Mouse (Mus musculus) heart, embryonic 15.5 days (tissue): ENCODE measurements around the gene Sord. TPM values are rescaled to one million over a fixed set of nuclear protein-coding genes. Genes with fewer than 3 reads are reported as not detected.
A peak's percentile ranks its signal among the peaks of the same experiment; 100 is the strongest.
"Not testable (repeated sequence)": the region's sequence is repeated elsewhere in the genome, so short reads cannot be mapped to it uniquely, and the experiment has no call there.

Experiments
- ATAC-seq: fragments of 200-750 bp; cut with Nextera tagmentation; replicated peaks from 2 replicates; pipeline ENCODE4 v1.8.0; 2017; ENCODE audit warnings: low read depth, moderate TSS enrichment; ENCODE audit not compliant: insufficient number of reproducible peaks, insufficient read depth, low FRiP score
- H3K27ac ChIP-seq: fragments of 300-500 bp; sonication (generic); 2 replicates; pipeline ENCODE4 v1.5.1; 2015; ENCODE audit warnings: mild to moderate bottlenecking, inconsistent platforms
- H3K27me3 ChIP-seq: fragments of 300-500 bp; sonication (generic); 2 replicates; pipeline ENCODE4 v1.6.1; 2015; ENCODE audit warnings: inconsistent platforms
- H3K36me3 ChIP-seq: fragments of 300-500 bp; sonication (generic); 2 replicates; pipeline ENCODE4 v1.6.1; 2015; ENCODE audit warnings: mild to moderate bottlenecking, inconsistent platforms
- H3K4me1 ChIP-seq: fragments of 300-500 bp; sonication (generic); replicated peaks from 2 replicates; pipeline ENCODE4 v1.6.1; 2015; ENCODE audit warnings: inconsistent platforms
- H3K4me2 ChIP-seq: fragments of 300-500 bp; sonication (generic); 2 replicates; pipeline ENCODE4 v1.6.1; 2015; ENCODE audit warnings: inconsistent platforms, mild to moderate bottlenecking, moderate library complexity
- H3K4me3 ChIP-seq: fragments of 300-500 bp; sonication (generic); 2 replicates; pipeline ENCODE4 v1.5.1; 2015; ENCODE audit warnings: mild to moderate bottlenecking, inconsistent platforms
- H3K9ac ChIP-seq: fragments of 300-500 bp; sonication (generic); 2 replicates; pipeline ENCODE4 v1.6.1; 2015; ENCODE audit warnings: mild to moderate bottlenecking, inconsistent platforms
- H3K9me3 ChIP-seq: fragments of 300-500 bp; sonication (generic); replicated peaks from 2 replicates; pipeline ENCODE4 v1.6.1; 2016; ENCODE audit warnings: inconsistent platforms
- WGBS: fragments of 180-500 bp; shearing (Covaris S2); methylation state at CpG from one replicate; pipeline ENCODE4 v1.1.7; 2015; ENCODE audit warnings: mixed read lengths; 5-methylcytosine and 5-hydroxymethylcytosine counted together
- polyA plus RNA-seq: library from polyadenylated mRNA; unstranded; fragments of >200 nt; fragmentation: Nextera tagmentation; extraction: Ambion mirVana; gene quantifications from 2 replicates; pipeline ENCODE4 v1.2.1, GENCODE M21; 2015

The Sord gene
- 56.4 TPM in 2 replicates for polyA plus RNA-seq

DNA sequence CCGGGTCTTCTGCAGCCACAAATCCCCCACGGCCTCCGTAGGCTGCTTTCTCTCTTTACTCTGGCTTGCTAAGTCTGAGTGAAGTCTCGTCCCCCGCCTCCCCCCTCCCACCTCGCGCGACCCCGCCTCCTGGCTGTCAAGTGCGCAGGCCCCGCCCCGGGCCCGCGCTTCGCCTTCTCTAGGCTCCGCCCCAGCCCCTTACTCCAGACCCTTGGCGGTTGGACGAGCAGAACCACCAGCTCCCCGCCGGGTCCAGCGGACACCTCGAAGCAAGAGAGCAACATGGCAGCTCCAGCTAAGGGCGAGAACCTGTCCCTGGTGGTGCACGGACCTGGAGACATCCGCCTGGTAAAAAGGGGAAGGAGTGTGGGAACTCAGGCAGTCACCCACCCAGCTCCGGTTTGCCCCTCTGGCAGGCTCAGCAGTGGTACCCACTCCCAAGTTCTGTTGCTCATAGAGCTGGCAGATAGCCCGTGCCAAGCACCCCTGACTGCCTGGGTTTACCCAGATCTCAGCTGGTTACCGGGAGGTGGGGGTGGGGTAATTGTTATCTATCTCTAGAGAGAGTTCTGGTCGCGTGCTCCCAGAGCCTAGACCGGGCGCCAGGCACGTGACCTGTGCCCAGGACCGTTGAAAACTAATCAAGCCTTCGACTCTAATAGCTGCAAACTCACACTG lies at the start of gene Sord:
Sord (plus strand) TSS at position 139 of the 678 bp plus-strand sequence.
- Histone ChIP-seq H3K36me3 (no peaks in the 10 kb centered on the region), H3K4me2 (peak within 1 kb of the TSS; percentile 81), H3K4me1 (peaks cover 17% of the 10 kb centered on the region), H3K9me3 (no peaks in the 10 kb centered on the region), H3K9ac (peak within 1 kb of the TSS; percentile 63), H3K4me3 (peak within 1 kb of the TSS; percentile 66), H3K27me3 (no peaks in the 10 kb centered on the region), H3K27ac (peak within 1 kb of the TSS; percentile 76)
- WGBS = 1% methylated on average over 35 of the region's 35 CpGs
- ATAC-seq = peak; percentile 93

GRCm38 (mm10) chr2:122185086-122185485 lies 49.5 kb upstream of the Sord start:
- no peaks in the 10 kb centered on the region for H3K27me3 ChIP-seq
- WGBS = 78% methylated on average over 4 of the region's 4 CpGs
- no peaks in the 10 kb centered on the region for H3K9me3 ChIP-seq
- no peak overlapping the region for H3K4me3 ChIP-seq
- no peak overlapping the region for H3K4me2 ChIP-seq
- H3K4me1 ChIP-seq = no peaks in the 10 kb centered on the region
- H3K36me3 ChIP-seq = no peaks in the 10 kb centered on the region
- no peak overlapping the region for H3K9ac ChIP-seq
- no peak for ATAC-seq
- H3K27ac ChIP-seq = no peak overlapping the region

- Histone ChIP-seq H3K9ac (no peak within 1 kb of the TSS), H3K36me3 (no peaks in the 10 kb centered on the region), H3K4me2 (no peak within 1 kb of the TSS), H3K9me3 (no peaks in the 10 kb centered on the region), H3K27me3 (no peaks in the 10 kb centered on the region), H3K4me1 (no peaks in the 10 kb centered on the region), H3K4me3 (no peak within 1 kb of the TSS), H3K27ac (no peak within 1 kb of the TSS)
- WGBS = 75% methylated on average over 17 of the region's 17 CpGs
- no peak for ATAC-seq
Measured at GRCm38 (mm10) chr2:122186106-122186505, 48.4 kb upstream of the Sord start, which contains the start of the genes Patl2 and Terb2. Gene Patl2, minus strand, starts transcription at chr2:122186189. Gene Terb2, plus strand, starts transcription at chr2:122186272.

DNA sequence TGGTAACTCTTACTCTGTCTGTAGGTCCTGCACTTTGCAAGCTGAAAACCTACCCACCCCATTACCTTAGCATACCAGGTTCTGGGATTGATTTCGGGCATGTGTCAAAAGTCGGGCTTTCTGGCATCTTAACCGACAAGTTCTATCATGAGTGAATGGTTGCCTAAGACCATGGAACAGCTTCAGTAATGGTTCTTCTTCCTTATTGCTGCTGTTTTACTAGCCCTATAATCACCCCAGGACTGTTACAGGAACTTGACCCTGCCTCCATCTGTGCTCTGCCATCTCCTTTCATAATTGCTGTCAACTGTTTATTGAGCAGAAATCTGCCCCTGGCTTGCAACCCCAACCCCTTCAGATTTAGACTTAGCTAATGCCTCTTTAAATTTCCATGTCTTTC lies 47.8 kb upstream of the Sord start:
- Histone ChIP-seq H3K4me1 (no peaks in the 10 kb centered on the region), H3K27ac (no peak overlapping the region), H3K4me3 (no peak overlapping the region), H3K36me3 (no peaks in the 10 kb centered on the region), H3K4me2 (no peak overlapping the region), H3K27me3 (no peaks in the 10 kb centered on the region), H3K9ac (no peak overlapping the region), H3K9me3 (no peaks in the 10 kb centered on the region)
- WGBS = 89% methylated on average over 3 of the region's 3 CpGs
- ATAC-seq = no peak

- no peaks in the 10 kb centered on the region for H3K27me3 ChIP-seq
- H3K4me2 ChIP-seq = no peak overlapping the region
- WGBS = 58% methylated on average over 3 of the region's 3 CpGs
- no peak overlapping the region for H3K4me3 ChIP-seq
- ATAC-seq = no peak
- H3K27ac ChIP-seq = no peak overlapping the region
- H3K9me3 ChIP-seq = no peaks in the 10 kb centered on the region
- no peaks in the 10 kb centered on the region for H3K4me1 ChIP-seq
- no peaks in the 10 kb centered on the region for H3K36me3 ChIP-seq
- no peak overlapping the region for H3K9ac ChIP-seq
Measured at GRCm38 (mm10) chr2:122191849-122192248, 42.7 kb upstream of the Sord start.

- H3K36me3 ChIP-seq = no peaks in the 10 kb centered on the region
- ATAC-seq = no peak
- 52% methylated on average over 1 of the region's 1 CpGs for WGBS
- no peak overlapping the region for H3K4me3 ChIP-seq
- H3K27ac ChIP-seq = no peak overlapping the region
- H3K9me3 ChIP-seq = no peaks in the 10 kb centered on the region
- no peak overlapping the region for H3K4me2 ChIP-seq
- no peaks in the 10 kb centered on the region for H3K4me1 ChIP-seq
- H3K9ac ChIP-seq = no peak overlapping the region
- H3K27me3 ChIP-seq = no peaks in the 10 kb centered on the region
Measured at GRCm38 (mm10) chr2:122194509-122194929, 40.0 kb upstream of the Sord start.

DNA sequence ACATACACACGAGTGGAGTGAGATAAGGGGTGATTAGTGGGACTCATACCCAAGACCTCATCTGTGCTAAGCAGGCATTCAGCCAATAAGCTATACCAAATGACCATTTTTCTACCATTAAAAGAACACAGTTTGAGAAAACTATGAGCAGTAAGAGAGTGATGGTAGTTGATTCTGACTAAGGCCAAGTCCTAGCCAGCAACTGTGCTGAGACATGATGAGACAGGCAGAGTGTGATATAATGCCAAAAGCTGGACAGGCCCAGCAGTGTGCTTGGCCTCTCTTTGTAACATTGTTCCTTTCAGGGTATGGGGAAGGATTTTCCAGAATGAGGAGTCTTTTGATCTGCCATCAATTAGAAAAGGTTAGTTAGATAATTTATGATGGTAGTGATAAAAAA lies 33.0 kb upstream of the Sord start:
- no peak for ATAC-seq
- Histone ChIP-seq H3K27me3 (no peaks in the 10 kb centered on the region), H3K4me2 (no peak overlapping the region), H3K9ac (no peak overlapping the region), H3K36me3 (no peaks in the 10 kb centered on the region), H3K4me3 (no peak overlapping the region), H3K27ac (no peak overlapping the region), H3K4me1 (no peaks in the 10 kb centered on the region), H3K9me3 (no peaks in the 10 kb centered on the region)
- WGBS = 44% methylated on average over 1 of the region's 1 CpGs

GRCm38 (mm10) chr2:122206440-122207107 lies 28.0 kb upstream of the Sord start:
- 57% methylated on average over 2 of the region's 2 CpGs for WGBS
- Histone ChIP-seq H3K27ac (no peak overlapping the region), H3K4me1 (no peaks in the 10 kb centered on the region), H3K4me2 (no peak overlapping the region), H3K27me3 (no peaks in the 10 kb centered on the region), H3K9ac (no peak overlapping the region), H3K4me3 (no peak overlapping the region), H3K9me3 (no peaks in the 10 kb centered on the region), H3K36me3 (no peaks in the 10 kb centered on the region)
- no peak for ATAC-seq

DNA sequence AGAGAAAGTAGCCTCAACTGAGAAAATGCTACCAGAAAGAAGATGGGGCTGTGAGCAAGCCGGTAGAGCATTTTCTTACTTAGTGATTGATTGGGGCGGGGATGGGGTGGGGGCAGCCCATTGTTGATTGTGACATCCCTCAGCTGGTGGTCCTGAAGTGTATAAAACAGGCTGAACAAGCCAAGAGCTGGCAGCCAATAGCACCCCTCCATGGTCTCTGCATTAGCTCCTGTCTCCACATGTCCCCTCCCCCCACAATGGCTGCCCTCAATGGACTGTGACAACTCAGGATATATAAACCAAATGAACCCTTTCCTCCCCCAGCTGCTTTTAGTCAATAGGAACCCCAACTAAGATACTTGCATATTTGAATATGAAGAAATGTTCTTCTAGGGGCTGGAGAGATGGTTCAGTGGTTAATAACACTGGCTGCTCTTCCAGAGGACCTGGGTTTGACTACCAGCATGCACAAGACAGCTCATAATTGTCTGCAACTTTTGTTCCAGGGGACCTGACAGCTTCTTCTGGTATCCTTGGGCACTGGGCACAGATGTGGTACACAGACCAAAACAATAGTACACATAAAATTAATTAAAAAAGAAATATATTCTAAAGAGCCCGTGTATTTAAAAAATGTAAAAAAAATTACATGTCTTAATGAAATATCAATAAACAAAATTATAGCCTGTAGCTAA lies 23.9 kb upstream of the Sord start:
- H3K9me3 ChIP-seq = no peaks in the 10 kb centered on the region

DNA sequence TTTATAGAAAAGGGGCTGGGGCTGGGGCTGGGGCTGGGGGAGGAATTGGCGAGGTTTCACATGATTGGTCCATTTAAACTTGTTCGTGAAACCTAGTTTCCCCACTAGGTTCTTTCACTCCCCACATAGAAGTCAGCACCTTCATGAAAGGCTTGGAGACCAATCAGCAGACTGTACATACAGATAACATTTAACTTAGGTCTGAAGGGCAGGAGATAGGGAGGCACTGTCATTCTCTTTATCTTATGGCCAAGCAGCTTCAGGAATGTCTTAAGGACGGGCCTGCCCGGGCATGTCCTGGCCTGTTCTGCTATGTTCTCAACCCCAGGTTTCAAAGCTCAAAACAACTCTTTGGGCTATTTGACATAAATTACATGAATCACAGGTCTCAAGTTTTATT lies 17.5 kb upstream of the Sord start:
- not testable (repeated sequence) for H3K9me3 ChIP-seq, H3K4me3 ChIP-seq, ATAC-seq, H3K27ac ChIP-seq, H3K36me3 ChIP-seq, H3K4me1 ChIP-seq, H3K9ac ChIP-seq, H3K27me3 ChIP-seq, H3K4me2 ChIP-seq
- 73% methylated on average over 4 of the region's 4 CpGs for WGBS

More for the DNA sequence above, 23.9 kb upstream of the Sord start:
- Histone ChIP-seq H3K27ac (no peak overlapping the region), H3K4me1 (no peaks in the 10 kb centered on the region), H3K27me3 (no peaks in the 10 kb centered on the region), H3K4me2 (no peak overlapping the region), H3K4me3 (no peak overlapping the region), H3K36me3 (no peaks in the 10 kb centered on the region), H3K9ac (no peak overlapping the region)
- 78% methylated on average over 3 of the region's 3 CpGs for WGBS
- no peak for ATAC-seq

DNA sequence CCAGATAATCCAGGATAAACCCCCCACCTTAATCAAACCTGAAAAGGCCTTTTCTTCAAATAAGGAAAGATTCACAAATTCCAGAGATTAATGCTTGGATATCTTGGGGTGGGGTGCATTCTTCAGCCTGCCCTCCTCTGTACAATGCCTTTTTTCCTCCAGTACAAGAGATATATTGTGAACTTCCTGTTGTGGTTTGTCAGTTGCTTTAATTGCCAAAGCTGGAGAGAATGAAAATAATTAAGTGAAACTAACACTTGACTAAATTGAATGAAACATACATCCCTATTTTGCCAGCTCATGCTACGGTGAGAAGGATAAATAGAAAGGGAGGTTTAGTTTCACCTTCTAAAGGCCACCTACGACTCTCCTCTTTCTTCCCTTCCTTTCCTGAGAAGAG lies 16.3 kb upstream of the Sord start:
- no peak for ATAC-seq
- Histone ChIP-seq H3K4me1 (no peaks in the 10 kb centered on the region; the same call in 1 of the 2 replicates), H3K4me2 (no peak overlapping the region), H3K9me3 (no peaks in the 10 kb centered on the region), H3K27ac (no peak overlapping the region), H3K9ac (no peak overlapping the region), H3K36me3 (no peaks in the 10 kb centered on the region), H3K4me3 (no peak overlapping the region), H3K27me3 (no peaks in the 10 kb centered on the region)
- WGBS = 74% methylated on average over 2 of the region's 2 CpGs
